Mouse (Mus musculus) hindbrain, postnatal 0 days (tissue): ENCODE data around the gene Pold4. TPM values are rescaled to one million over a fixed set of nuclear protein-coding genes. Genes with fewer than 3 reads are reported as not detected.
A peak's percentile ranks its signal among the peaks of the same experiment; 100 is the strongest.
"Not testable (repeated sequence)": the region's sequence is repeated elsewhere in the genome, so short reads cannot be mapped to it uniquely, and the experiment has no call there.

Experiments
- ATAC-seq: fragments of 200-750 bp; cut with Nextera tagmentation; 2 replicates; pipeline ENCODE4 v1.8.0; 2017; ENCODE audit warnings: mild to moderate bottlenecking, moderate TSS enrichment, moderate library complexity
- DNase-seq: peaks from one replicate; pipeline ENCODE4 v3.0.0-alpha.2; 2015; ENCODE audit warnings: low spot score
- H3K27ac ChIP-seq: fragments of 300-500 bp; sonication (generic); 2 replicates; pipeline ENCODE4 v1.5.1; 2014; ENCODE audit warnings: mild to moderate bottlenecking
- H3K27me3 ChIP-seq: fragments of 300-500 bp; sonication (generic); 2 replicates; pipeline ENCODE4 v1.6.1; 2014; ENCODE audit warnings: low read length, mixed read lengths; ENCODE audit not compliant: insufficient read depth
- H3K36me3 ChIP-seq: fragments of 300-500 bp; sonication (generic); 2 replicates; pipeline ENCODE4 v1.6.1; 2014; ENCODE audit warnings: low read length, mixed read lengths; ENCODE audit not compliant: insufficient read depth
- H3K4me1 ChIP-seq: fragments of 300-500 bp; sonication (generic); 2 replicates; pipeline ENCODE4 v1.6.1; 2014; ENCODE audit warnings: antibody characterized with exemption, low read length, mixed read lengths; ENCODE audit not compliant: insufficient read depth
- H3K4me2 ChIP-seq: fragments of 300-500 bp; sonication (generic); 2 replicates; pipeline ENCODE4 v1.6.1; 2014; ENCODE audit warnings: low read depth, mild to moderate bottlenecking, low read length, moderate library complexity, mixed read lengths
- H3K4me3 ChIP-seq: fragments of 300-500 bp; sonication (generic); 2 replicates; pipeline ENCODE4 v1.5.1; 2014; ENCODE audit warnings: low read length
- H3K9ac ChIP-seq: fragments of 300-500 bp; sonication (generic); replicated peaks from 2 replicates; pipeline ENCODE4 v1.6.1; 2014; ENCODE audit warnings: mild to moderate bottlenecking, low read length, moderate library complexity, mixed read lengths
- H3K9me3 ChIP-seq: fragments of 300-500 bp; sonication (generic); 2 replicates; pipeline ENCODE4 v1.6.1; 2016; ENCODE audit warnings: low read length, mixed read lengths
- CTCF ChIP-seq: IDR thresholded peaks from 2 replicates; pipeline ENCODE4 v1.5.1; 2016; ENCODE audit warnings: antibody characterized with exemption, control low read depth, low read depth
- WGBS: fragments of 180-500 bp; shearing (Covaris S2); extraction: QIAGEN DNeasy Blood & Tissue Kit; methylation state at CpG from one replicate; pipeline ENCODE4 v1.1.7; 2014; 5-methylcytosine and 5-hydroxymethylcytosine counted together
- polyA plus RNA-seq: library from polyadenylated mRNA; unstranded; fragments of >200 nt; fragmentation: Nextera tagmentation; extraction: Ambion mirVana; gene quantifications from 2 replicates; pipeline ENCODE4 v1.2.1, GENCODE M21; 2015
- total RNA-seq: library from RNA; depleted of rRNA; stranded (reverse); fragments of >200 nt; gene quantifications from 2 replicates; pipeline ENCODE4 v1.2.3, GENCODE M21; 2014

Pold4 gene
- total and polyA plus RNA-seq, 2 experiments from 2014 or later: 24.5 to 28.7 TPM

GRCm38 (mm10) chr19:4234548-4234947, 2.8 kb downstream of the Pold4 start:
- Histone ChIP-seq H3K4me2 (no peak overlapping the region), H3K27ac (no peak overlapping the region), H3K27me3 (no peaks in the 10 kb centered on the region), H3K9me3 (no peaks in the 10 kb centered on the region), H3K9ac (no peak overlapping the region), H3K4me1 (peaks cover 6% of the 10 kb centered on the region; the same call in 1 of the 2 replicates), H3K4me3 (no peak overlapping the region), H3K36me3 (no peaks in the 10 kb centered on the region)
- DNase-seq (no peak), ATAC-seq (no peak)
- WGBS: 75% methylated on average over 4 of the region's 4 CpGs
- no peak for TF ChIP-seq CTCF

GRCm38 (mm10) chr19:4240247-4240668, 8.6 kb downstream of the Pold4 start:
- ATAC-seq (no peak), DNase-seq (no peak)
- WGBS: 70% methylated on average over 8 of the region's 8 CpGs
- Histone ChIP-seq H3K9me3 (no peaks in the 10 kb centered on the region), H3K4me2 (no peak overlapping the region), H3K36me3 (no peaks in the 10 kb centered on the region), H3K4me3 (no peak overlapping the region), H3K27me3 (no peaks in the 10 kb centered on the region), H3K27ac (no peak overlapping the region), H3K4me1 (no peaks in the 10 kb centered on the region), H3K9ac (no peak overlapping the region)
- no peak for TF ChIP-seq CTCF

DNA sequence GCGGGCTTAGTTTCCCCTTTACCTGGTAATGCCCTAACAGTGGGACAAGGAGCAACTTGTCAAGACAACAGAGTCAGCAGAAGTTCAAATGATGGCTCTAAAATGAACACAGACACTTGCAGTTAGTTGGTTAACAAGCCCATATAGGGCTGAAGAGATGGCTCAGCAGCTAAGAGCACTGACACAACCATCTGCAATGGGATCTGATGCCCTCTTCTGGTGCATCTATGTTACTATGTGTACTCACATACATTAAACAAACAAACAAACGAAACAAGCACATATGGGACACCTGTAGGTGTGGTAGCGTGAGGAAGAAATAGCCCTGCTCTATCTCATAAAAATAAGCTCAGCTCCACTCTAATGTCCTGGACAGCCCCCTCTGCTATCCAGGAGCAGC, 10.7 kb downstream of the Pold4 start:
- 65% methylated on average over 3 of the region's 3 CpGs for WGBS
- Histone ChIP-seq H3K27me3 (no peaks in the 10 kb centered on the region), H3K4me2 (no peak overlapping the region), H3K36me3 (no peaks in the 10 kb centered on the region), H3K9me3 (no peaks in the 10 kb centered on the region), H3K9ac (no peak overlapping the region), H3K27ac (no peak overlapping the region), H3K4me3 (no peak overlapping the region), H3K4me1 (no peaks in the 10 kb centered on the region)
- DNase-seq: no peak
- ATAC-seq: no peak
- TF ChIP-seq CTCF: peak; percentile 41

- ATAC-seq (no peak), DNase-seq (no peak)
- TF ChIP-seq CTCF: no peak
- H3K9ac ChIP-seq: no peak overlapping the region
- no peaks in the 10 kb centered on the region for H3K36me3 ChIP-seq
- WGBS: 84% methylated on average over 6 of the region's 6 CpGs
- no peaks in the 10 kb centered on the region for H3K9me3 ChIP-seq
- no peak overlapping the region for H3K27ac ChIP-seq
- no peak overlapping the region for H3K4me2 ChIP-seq
- no peaks in the 10 kb centered on the region for H3K4me1 ChIP-seq
- no peak overlapping the region for H3K4me3 ChIP-seq
- no peaks in the 10 kb centered on the region for H3K27me3 ChIP-seq
Observed at GRCm38 (mm10) chr19:4244775-4245174, 13.1 kb downstream of the Pold4 start.

- 68% methylated on average over 1 of the region's 1 CpGs for WGBS
- H3K9ac ChIP-seq: no peak overlapping the region
Observed at GRCm38 (mm10) chr19:4247010-4247409, 15.3 kb downstream of the Pold4 start.

DNA sequence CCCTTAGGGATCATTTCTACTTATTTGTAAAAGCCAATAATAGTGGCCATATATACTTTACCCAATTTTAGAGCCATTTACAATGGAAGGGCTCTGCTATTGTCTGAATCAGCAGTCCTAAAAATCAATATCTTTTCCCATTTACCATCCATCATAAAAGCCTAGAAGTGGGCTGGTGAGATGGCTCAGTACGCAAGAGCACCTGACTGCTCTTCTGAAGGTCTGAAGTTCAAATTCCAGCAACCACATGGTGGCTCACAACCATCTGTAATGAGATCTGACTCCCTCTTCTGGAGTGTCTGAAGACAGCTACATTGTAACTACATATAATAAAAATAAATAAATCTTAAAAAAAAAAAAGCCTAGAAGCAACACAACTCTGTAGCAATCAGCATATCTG, 17.0 kb downstream of the Pold4 start:
- H3K9me3 ChIP-seq, H3K4me2 ChIP-seq, H3K36me3 ChIP-seq, H3K9ac ChIP-seq, H3K4me1 ChIP-seq, H3K27me3 ChIP-seq, ATAC-seq, H3K27ac ChIP-seq, H3K4me3 ChIP-seq, DNase-seq: not testable (repeated sequence)
- WGBS: 73% methylated on average over 1 of the region's 1 CpGs

More at GRCm38 (mm10) chr19:4247010-4247409, 15.3 kb downstream of the Pold4 start:
- Histone ChIP-seq H3K27me3 (no peaks in the 10 kb centered on the region), H3K36me3 (no peaks in the 10 kb centered on the region), H3K4me2 (no peak overlapping the region), H3K4me3 (no peak overlapping the region), H3K27ac (no peak overlapping the region), H3K4me1 (no peaks in the 10 kb centered on the region), H3K9me3 (no peaks in the 10 kb centered on the region)
- no peak for DNase-seq
- peak; percentile 53 for TF ChIP-seq CTCF
- no peak for ATAC-seq

GRCm38 (mm10) chr19:4254230-4254629, 22.5 kb downstream of the Pold4 start:
- Histone ChIP-seq H3K9me3 (no peaks in the 10 kb centered on the region), H3K9ac (no peak overlapping the region), H3K4me3 (no peak overlapping the region), H3K27ac (no peak overlapping the region), H3K4me1 (no peaks in the 10 kb centered on the region), H3K27me3 (no peaks in the 10 kb centered on the region), H3K36me3 (no peaks in the 10 kb centered on the region), H3K4me2 (no peak overlapping the region)
- DNase-seq (no peak), ATAC-seq (no peak)
- WGBS: 89% methylated on average over 7 of the region's 7 CpGs
- TF ChIP-seq CTCF: no peak
